Mouse (Mus musculus) lung, postnatal 0 days (tissue): ENCODE measurements around the gene Frmpd4.

Experiments
- CTCF ChIP-seq: IDR thresholded peaks from 2 replicates; pipeline ENCODE4 v1.5.1; 2016; ENCODE audit warnings: antibody characterized with exemption, mild to moderate bottlenecking
- EP300 ChIP-seq: IDR thresholded peaks from 2 replicates; pipeline ENCODE4 v1.6.1; 2016; ENCODE audit warnings: antibody characterized with exemption, mild to moderate bottlenecking, control low read depth

DNA sequence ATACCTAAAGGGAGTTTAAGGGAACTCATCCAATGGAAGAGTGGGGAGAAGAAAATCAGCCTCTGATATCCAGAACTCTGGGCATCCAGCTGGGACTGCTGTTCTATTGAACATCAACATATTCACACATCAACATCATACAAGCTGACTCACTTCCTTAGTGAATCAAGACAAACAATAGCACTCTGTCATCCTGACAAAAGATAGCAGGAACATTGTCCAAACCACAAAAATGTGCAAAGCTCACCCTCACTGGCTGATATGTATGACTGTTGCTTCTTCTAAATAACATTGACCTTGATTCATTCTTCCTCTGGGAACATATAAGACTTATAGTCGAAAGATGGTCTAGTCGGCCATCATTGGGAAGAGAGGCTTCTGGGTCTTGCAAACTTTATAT, 625.8 kb downstream of the Frmpd4 start:
- TF ChIP-seq CTCF (no peak), EP300 (no peak)
